Mouse (Mus musculus) cerebellum, adult 11-12 months (tissue): ENCODE data around the gene Scd3.
"Not testable (repeated sequence)": the region's sequence is repeated elsewhere in the genome, so short reads cannot be mapped to it uniquely, and the experiment has no call there.

Experiments used
- DNase-seq: peaks from one replicate; pipeline ENCODE4 v3.0.0; 2022

Scd3 gene

DNA sequence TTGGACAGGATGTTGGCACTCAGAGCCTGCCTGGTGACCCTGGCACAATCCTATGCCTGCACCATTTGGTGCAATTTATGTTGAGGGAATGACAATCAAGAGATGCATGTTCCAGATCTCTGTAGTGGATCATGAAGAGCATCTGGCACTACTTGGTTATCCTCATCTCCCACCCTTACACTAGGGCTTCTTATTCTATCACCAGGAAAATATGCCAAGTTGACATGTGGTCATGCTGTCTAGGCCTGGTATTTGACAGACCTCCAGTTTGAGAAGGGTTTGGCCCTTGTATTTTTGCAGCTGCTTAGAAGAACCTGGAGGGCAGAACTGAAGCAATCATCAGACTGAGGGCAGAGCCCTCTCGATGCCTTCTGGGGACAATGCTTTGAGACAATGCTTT lies 72.3 kb downstream of the Scd3 start:
- no peak for DNase-seq

GRCm38 (mm10) chr19:44276861-44277260 lies 73.8 kb downstream of the Scd3 start:
- DNase-seq: no peak

- no peak for DNase-seq
These were observed 74.9 kb downstream of the Scd3 start for GRCm38 (mm10) chr19:44277931-44278330.

- no peak for DNase-seq
These were observed 77.7 kb downstream of the Scd3 start for GRCm38 (mm10) chr19:44280755-44281154.

- DNase-seq: not testable (repeated sequence)
These were observed 78.9 kb downstream of the Scd3 start for GRCm38 (mm10) chr19:44281825-44282447.

DNA sequence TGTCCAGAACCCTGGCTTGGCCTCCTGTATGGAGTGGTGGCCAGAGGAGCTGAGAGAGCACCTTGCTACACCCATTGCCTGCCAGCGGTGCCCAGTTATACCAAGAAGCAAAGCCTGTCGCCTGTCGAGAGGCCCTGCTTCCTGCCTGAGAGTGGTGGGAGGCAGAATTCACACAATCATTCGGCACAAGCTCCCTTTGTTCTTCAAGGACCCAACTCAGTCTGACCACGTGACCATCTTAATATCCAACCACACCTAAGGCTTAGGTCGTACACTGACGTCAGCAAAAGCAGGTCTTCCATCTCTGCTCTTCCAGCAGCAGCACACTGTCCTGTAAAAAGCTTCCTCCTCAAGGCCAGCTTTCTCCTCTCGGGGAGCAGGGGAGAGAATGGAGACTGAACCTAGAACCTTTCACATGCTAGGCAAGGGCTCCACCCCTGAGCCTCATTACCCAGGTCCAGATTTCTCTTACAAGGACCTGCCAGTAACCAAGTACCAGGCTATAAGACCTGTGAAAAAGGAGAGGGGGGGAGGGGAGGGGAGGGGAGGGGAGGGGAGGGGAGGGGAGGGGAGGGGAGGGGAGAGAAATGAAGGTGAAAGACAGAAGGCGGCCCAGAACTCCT lies 79.6 kb downstream of the Scd3 start:
- peak; percentile 30 for DNase-seq

GRCm38 (mm10) chr19:44283157-44284024 lies 80.3 kb downstream of the Scd3 start:
- no peak for DNase-seq

DNA sequence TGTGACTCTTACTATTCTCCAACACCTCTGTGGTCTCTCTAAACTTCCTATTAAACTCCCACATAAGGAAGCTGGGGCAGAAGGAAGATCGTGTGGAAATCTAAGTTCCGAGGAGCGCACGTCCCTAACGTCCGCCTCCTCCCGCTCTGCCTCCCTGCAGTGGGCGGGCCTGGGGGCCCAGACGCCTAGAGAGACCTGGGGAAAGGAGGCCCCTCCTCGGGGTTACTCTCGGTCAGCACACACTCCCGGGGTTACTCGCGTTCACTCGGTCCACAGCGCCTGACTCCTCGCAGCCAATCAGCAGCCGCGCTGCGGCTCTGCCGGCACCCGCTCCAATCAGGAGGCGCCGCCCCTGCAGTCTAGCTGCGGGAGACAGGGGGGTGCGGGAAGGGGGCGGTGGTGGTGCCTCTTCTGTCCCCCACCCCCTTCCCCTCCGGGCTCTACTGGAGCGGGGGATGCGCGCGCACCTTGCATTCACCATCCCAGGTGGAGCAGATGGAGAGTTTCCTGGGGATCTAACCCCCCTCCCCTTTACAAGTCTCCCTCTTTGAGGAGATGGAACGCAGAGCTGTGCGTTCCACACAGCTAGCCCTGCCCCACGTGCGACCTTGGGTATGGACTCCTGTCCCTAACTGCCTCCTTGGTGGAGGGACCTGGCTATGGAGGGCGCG lies 81.1 kb downstream of the Scd3 start:
- DNase-seq: peak; percentile 93

GRCm38 (mm10) chr19:44284723-44285122 lies 81.7 kb downstream of the Scd3 start:
- DNase-seq: no peak

GRCm38 (mm10) chr19:44285554-44285953 lies 82.5 kb downstream of the Scd3 start:
- DNase-seq: no peak

DNA sequence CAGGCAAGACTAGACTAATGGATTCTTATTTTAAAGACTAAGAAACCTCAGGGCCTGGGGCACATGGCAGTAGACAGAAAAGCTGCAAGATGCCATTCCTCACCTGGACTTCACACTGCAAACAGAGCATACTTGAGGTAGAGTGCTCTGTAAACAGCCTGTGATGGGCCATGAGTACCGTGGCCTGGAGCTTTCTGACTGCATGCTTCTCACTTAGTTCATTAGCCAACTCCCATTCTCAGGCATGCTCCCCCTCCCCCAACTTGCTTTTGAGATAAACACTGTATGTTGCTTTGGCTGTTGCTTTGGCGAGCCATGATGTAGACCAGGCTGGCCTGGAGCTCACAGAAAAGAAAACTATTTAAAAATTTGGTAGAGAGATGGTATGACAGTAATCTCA lies 83.0 kb downstream of the Scd3 start:
- no peak for DNase-seq

DNA sequence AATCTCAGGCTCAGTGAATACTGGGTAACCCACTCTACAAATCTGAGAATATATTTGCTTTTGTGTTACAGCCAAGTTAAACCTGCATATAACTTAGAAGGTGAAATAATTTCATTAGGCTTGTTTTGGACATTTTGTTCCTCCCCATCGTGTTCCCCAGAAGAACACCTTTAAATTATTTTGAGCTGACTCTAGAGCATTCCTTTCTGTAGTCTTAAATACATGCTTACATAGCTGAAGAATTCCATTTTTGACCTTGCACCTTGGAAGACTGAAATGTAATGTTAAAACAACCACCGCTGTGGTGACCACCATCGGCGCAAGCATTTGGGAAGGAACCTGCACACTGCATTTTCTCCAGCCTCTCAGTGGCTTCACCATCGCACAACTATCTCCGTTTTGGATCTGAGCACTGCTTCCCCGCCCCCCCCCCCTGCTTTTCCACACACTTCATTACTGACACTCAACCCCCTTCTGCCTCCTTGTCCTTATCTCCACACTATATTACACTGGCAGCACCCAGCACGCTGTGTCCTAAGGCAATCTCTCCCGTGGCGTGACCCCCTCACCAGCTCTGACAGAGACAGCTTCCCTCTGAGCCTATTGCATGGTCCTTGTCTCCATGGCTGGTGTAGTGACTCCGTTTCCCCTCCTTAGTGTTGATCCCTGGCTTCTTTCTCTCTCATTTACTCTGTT lies 84.5 kb downstream of the Scd3 start:
- DNase-seq: no peak

GRCm38 (mm10) chr19:44292083-44292482 lies 89.0 kb downstream of the Scd3 start:
- DNase-seq: peak; percentile 52

GRCm38 (mm10) chr19:44292483-44292882 lies 89.4 kb downstream of the Scd3 start:
- peak; percentile 95 for DNase-seq

- no peak for DNase-seq
These were observed 90.1 kb downstream of the Scd3 start, which contains the start of gene Scd2 for GRCm38 (mm10) chr19:44292941-44293768. Gene Scd2 (plus strand): TSS chr19:44293674.
